Mouse (Mus musculus): ENCODE measurements around the gene Olfr111. TPM values are rescaled to one million over a fixed set of nuclear protein-coding genes. Genes with fewer than 3 reads are reported as not detected.
"Not testable (repeated sequence)": the region's sequence is repeated elsewhere in the genome, so short reads cannot be mapped to it uniquely, and the experiment has no call there.

Olfr111 gene
- total and polyA plus RNA-seq, 3 experiments = not detected

DNA sequence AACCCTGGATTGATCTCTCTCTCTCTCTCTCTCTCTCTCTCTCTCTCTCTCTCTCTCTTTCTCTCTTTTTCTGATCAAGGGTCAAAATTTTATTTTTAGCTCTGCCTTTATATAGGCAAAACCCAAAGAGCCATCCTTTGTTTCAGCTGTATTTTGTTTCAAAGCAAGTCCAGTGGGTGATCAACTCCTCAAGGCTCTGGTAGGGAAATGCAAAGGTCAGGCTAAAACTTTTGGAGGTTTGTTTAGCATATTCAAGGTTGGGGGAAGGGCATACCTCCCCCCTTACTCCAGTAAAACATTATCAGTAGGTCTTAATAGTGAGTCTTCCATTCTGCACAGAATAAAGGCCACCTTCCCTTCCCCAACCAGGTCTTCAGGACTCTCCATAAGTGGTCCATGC is 27.3 kb downstream of the Olfr111 start:
- Histone ChIP-seq H3K4me3 (ENCODE audit: control insufficient read depth in 1 of 2, insufficient read depth in 1 of 2, low read depth in 2 of 2, low read length in 2 of 2) (no peak overlapping the region), H3K27me3 (ENCODE audit: control insufficient read depth in 1 of 2, insufficient read depth in 2 of 2, low read length in 2 of 2) (no peaks in the 10 kb centered on the region), H3K36me3 (ENCODE audit: control insufficient read depth in 1 of 2, insufficient read depth in 2 of 2, low read length in 2 of 2) (no peaks in the 10 kb centered on the region), H3K79me2 (ENCODE audit: control insufficient read depth, insufficient read depth, low read length, poor library complexity) (no peaks in the 10 kb centered on the region), H3K4me1 (ENCODE audit: control insufficient read depth in 1 of 2, insufficient read depth in 2 of 2, low read length in 2 of 2) (no peaks in the 10 kb centered on the region; a peak in 1 of 4 replicates), H3K27ac (ENCODE audit: control insufficient read depth, low read depth, low read length) (no peak overlapping the region), H3K9ac (ENCODE audit: control insufficient read depth, low read depth, low read length, poor library complexity, severe bottlenecking) (no peak overlapping the region), H3K9me3 (replicated peaks; ENCODE audit: insufficient read depth, low read length) (no peaks in the 10 kb centered on the region)
- DNase-seq (ENCODE audit: low read depth, low spot score) = no peak
- TF ChIP-seq ETS1 (IDR thresholded peaks at IDR 0.05; ENCODE audit: low read depth, low read length) (no peak), POLR2AphosphoS2 (IDR thresholded peaks at IDR 0.05; ENCODE audit: low read length) (no peak), POLR2AphosphoS5 (IDR thresholded peaks at IDR 0.05; ENCODE audit: borderline replicate concordance, low read depth, low read length) (no peak), GATA1 (IDR thresholded peaks at IDR 0.05; ENCODE audit: low read depth, low read length) (no peak), MAX (IDR thresholded peaks at IDR 0.05; ENCODE audit: low read length) (no peak), CHD1 (IDR thresholded peaks at IDR 0.05; ENCODE audit: low read depth, low read length) (no peak), KAT2A (conservative IDR thresholded peaks at IDR 0.05; ENCODE audit: low read depth, low read length) (no peak), UBTF (IDR thresholded peaks at IDR 0.05; ENCODE audit: borderline replicate concordance, insufficient read depth, low read depth, low read length) (no peak)

DNA sequence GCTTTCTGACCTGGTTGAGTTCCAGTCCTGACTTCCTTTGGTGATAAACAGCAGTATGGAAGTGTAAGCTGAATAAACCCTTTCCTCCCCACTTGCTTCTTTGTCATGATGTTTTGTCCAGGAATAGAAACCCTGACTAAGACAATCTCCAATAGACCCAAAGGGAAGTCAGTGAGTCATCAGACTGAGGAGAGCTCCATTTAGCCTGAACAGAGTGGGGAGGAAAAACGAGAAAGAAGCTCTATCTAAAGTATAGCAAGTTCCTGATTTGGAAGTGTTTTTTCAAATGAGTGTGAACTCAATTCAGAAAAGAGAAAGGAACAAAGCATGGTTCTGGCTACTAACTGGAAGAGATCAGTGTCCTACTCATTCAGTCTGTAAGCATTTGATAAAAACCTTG is 30.6 kb downstream of the Olfr111 start:
- H3K27me3 ChIP-seq (ENCODE audit: control insufficient read depth in 1 of 2, insufficient read depth in 2 of 2, low read length in 2 of 2); H3K27ac ChIP-seq (ENCODE audit: control insufficient read depth, low read depth, low read length); H3K4me1 ChIP-seq (ENCODE audit: control insufficient read depth in 1 of 2, insufficient read depth in 2 of 2, low read length in 2 of 2); DNase-seq (ENCODE audit: low read depth, low spot score); H3K79me2 ChIP-seq (ENCODE audit: control insufficient read depth, insufficient read depth, low read length, poor library complexity); H3K9ac ChIP-seq (ENCODE audit: control insufficient read depth, low read depth, low read length, poor library complexity, severe bottlenecking); H3K36me3 ChIP-seq (ENCODE audit: control insufficient read depth in 1 of 2, insufficient read depth in 2 of 2, low read length in 2 of 2); H3K9me3 ChIP-seq (replicated peaks; ENCODE audit: insufficient read depth, low read length); H3K4me3 ChIP-seq (ENCODE audit: control insufficient read depth in 1 of 2, insufficient read depth in 1 of 2, low read depth in 2 of 2, low read length in 2 of 2): not testable (repeated sequence)

GRCm38 (mm10) chr17:37541454-37542119 is 33.8 kb downstream of the Olfr111 start:
- TF ChIP-seq ZKSCAN1 (IDR thresholded peaks at IDR 0.05; ENCODE audit: low read depth, low read length) (no peak), POLR2AphosphoS5 (IDR thresholded peaks at IDR 0.05; ENCODE audit: borderline replicate concordance, low read depth, low read length) (no peak), TCF12 (IDR thresholded peaks at IDR 0.05; ENCODE audit: low read depth, low read length) (no peak), ZC3H11A (IDR thresholded peaks at IDR 0.05; ENCODE audit: low read depth, low read length) (no peak), USF1 (IDR thresholded peaks at IDR 0.05; ENCODE audit: low read depth, low read length) (no peak), TBP (IDR thresholded peaks at IDR 0.05; ENCODE audit: low read depth, low read length) (no peak), NRF1 (IDR thresholded peaks at IDR 0.05; ENCODE audit: insufficient read depth, low read depth, low read length, poor library complexity, severe bottlenecking) (no peak), KAT2A (conservative IDR thresholded peaks at IDR 0.05; ENCODE audit: low read depth, low read length) (no peak), MEF2A (IDR thresholded peaks at IDR 0.05; ENCODE audit: extremely low read depth, insufficient replicate concordance, low read depth, low read length, poor library complexity, severe bottlenecking) (no peak), ELF1 (IDR thresholded peaks at IDR 0.05; ENCODE audit: low read depth, low read length) (no peak), SMC3 (IDR thresholded peaks at IDR 0.05; ENCODE audit: low read depth, low read length) (no peak), ETS1 (IDR thresholded peaks at IDR 0.05; ENCODE audit: low read depth, low read length) (no peak)
- no peak overlapping the region for H3K4me3 ChIP-seq (ENCODE audit: control insufficient read depth in 1 of 2, insufficient read depth in 1 of 2, low read depth in 2 of 2, low read length in 2 of 2)
- H3K27ac ChIP-seq (ENCODE audit: control insufficient read depth, low read depth, low read length) = no peak overlapping the region
- no peak for DNase-seq (ENCODE audit: low read depth, low spot score)
- H3K9ac ChIP-seq (ENCODE audit: control insufficient read depth, low read depth, low read length, poor library complexity, severe bottlenecking) = no peak overlapping the region
- H3K9me3 ChIP-seq (replicated peaks; ENCODE audit: insufficient read depth, low read length) = no peaks in the 10 kb centered on the region
- no peaks in the 10 kb centered on the region; a peak in 1 of 4 replicates for H3K4me1 ChIP-seq (ENCODE audit: control insufficient read depth in 1 of 2, insufficient read depth in 2 of 2, low read length in 2 of 2)
- H3K36me3 ChIP-seq (ENCODE audit: control insufficient read depth in 1 of 2, insufficient read depth in 2 of 2, low read length in 2 of 2) = no peaks in the 10 kb centered on the region
- no peaks in the 10 kb centered on the region for H3K79me2 ChIP-seq (ENCODE audit: control insufficient read depth, insufficient read depth, low read length, poor library complexity)
- no peaks in the 10 kb centered on the region for H3K27me3 ChIP-seq (ENCODE audit: control insufficient read depth in 1 of 2, insufficient read depth in 2 of 2, low read length in 2 of 2)
